8 mouse cellular contexts compared by ENCODE assay signal in the genomic region with DNA sequence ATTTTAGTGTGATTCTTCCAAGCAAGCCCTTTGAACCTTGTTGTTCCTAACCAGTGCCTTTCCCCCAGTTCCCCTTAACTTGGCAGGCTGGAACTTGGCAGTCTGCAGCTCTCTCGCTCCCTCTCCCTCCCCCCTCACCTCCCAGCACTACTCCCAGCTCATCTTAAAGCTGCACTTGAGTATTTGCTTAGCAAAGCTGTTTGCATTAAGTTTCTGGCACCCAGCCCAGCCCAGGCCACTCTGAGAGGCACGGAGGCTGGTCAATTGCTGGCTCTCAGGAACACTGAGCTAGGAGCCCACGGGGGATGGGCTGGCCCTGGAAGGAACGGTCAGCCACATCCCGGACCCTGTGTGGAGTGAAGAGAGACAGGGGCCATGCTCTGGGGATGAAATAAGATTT.
DNase-seq lines count a peak whose midpoint lies in the region; ATAC-seq lines count a peak whose summit lies in the region.

No protein-coding gene starts in this region.

- H3K27ac ChIP-seq in midbrain, embryonic 11.5 days (ENCODE audit: low read depth, low read length): no peak overlapping the region
- no peak overlapping the region for H3K27ac ChIP-seq in midbrain, embryonic 10.5 days (replicated peaks)
- H3K27ac ChIP-seq in embryonic facial prominence, embryonic 11.5 days (replicated peaks; ENCODE audit: low read depth, low read length): no peak overlapping the region
- H3K27ac ChIP-seq in limb, embryonic 10.5 days: 0 out of 2 replicates have a peak overlapping the region, but pooled peaks have one; percentile 22
- H3K27ac ChIP-seq in midbrain, embryonic 12.5 days (replicated peaks): peak overlapping the region; percentile 42; the same call in 1 of the 2 replicates

- H3K9ac ChIP-seq in midbrain, embryonic 11.5 days (ENCODE audit: low read length): no peak overlapping the region
- no peak overlapping the region for H3K9ac ChIP-seq in embryonic facial prominence, embryonic 11.5 days (replicated peaks; ENCODE audit: low read length)
- H3K9ac ChIP-seq in midbrain, embryonic 12.5 days (replicated peaks): no peak overlapping the region

- intact Hi-C loops in heart, postnatal 10 days (cut with DNase I): no loop called here

- no peak for DNase-seq in midbrain, embryonic 11.5 days (ENCODE audit: low spot score, missing footprints)
- DNase-seq in midbrain, embryonic 10.5 days (ENCODE audit: low spot score): no peak
- DNase-seq in embryonic facial prominence, embryonic 11.5 days (ENCODE audit: low spot score): peak; percentile 65
- peak; percentile 63 to 67 for DNase-seq in heart, postnatal 10 days
- no peak for DNase-seq in limb, embryonic 10.5 days (ENCODE audit: low spot score)
- DNase-seq in urinary bladder, postnatal 4 days (ENCODE audit: low spot score in 2 of 2): peak; percentile 77 to 85

- no peaks in the 10 kb centered on the region for H3K36me3 ChIP-seq in midbrain, embryonic 11.5 days (ENCODE audit: control insufficient read depth, insufficient read depth, low read length)
- H3K36me3 ChIP-seq in midbrain, embryonic 10.5 days: peaks cover 9% of the 10 kb centered on the region; the same call in 1 of the 2 replicates
- no peaks in the 10 kb centered on the region for H3K36me3 ChIP-seq in embryonic facial prominence, embryonic 11.5 days (replicated peaks; ENCODE audit: control insufficient read depth, insufficient read depth, low read depth, low read length)
- no peaks in the 10 kb centered on the region for H3K36me3 ChIP-seq in limb, embryonic 10.5 days
- peaks cover 11% of the 10 kb centered on the region for H3K36me3 ChIP-seq in midbrain, embryonic 12.5 days

- no peaks in the 10 kb centered on the region for H3K27me3 ChIP-seq in midbrain, embryonic 11.5 days (ENCODE audit: control insufficient read depth, insufficient read depth, low read length)
- no peaks in the 10 kb centered on the region for H3K27me3 ChIP-seq in midbrain, embryonic 10.5 days (ENCODE audit: low read depth, poor library complexity, severe bottlenecking)
- no peaks in the 10 kb centered on the region for H3K27me3 ChIP-seq in embryonic facial prominence, embryonic 11.5 days (ENCODE audit: control insufficient read depth, insufficient read depth, low read length)
- no peaks in the 10 kb centered on the region for H3K27me3 ChIP-seq in limb, embryonic 10.5 days (ENCODE audit: low read depth, poor library complexity, severe bottlenecking)
- no peaks in the 10 kb centered on the region for H3K27me3 ChIP-seq in midbrain, embryonic 12.5 days

- peak; percentile 58; the same call in 1 of the 2 replicates for ATAC-seq in midbrain, embryonic 11.5 days (ENCODE audit: low FRiP score)
- ATAC-seq in embryonic facial prominence, embryonic 11.5 days (replicated peaks; ENCODE audit: insufficient number of reproducible peaks, low FRiP score, low TSS enrichment, low read depth): 0 out of 2 replicates have a peak, but pooled peaks have one; percentile 44
- ATAC-seq in midbrain, embryonic 12.5 days (ENCODE audit: low FRiP score, low read depth): no peak; the same call in 1 of the 2 replicates
- no peak for ATAC-seq in megakaryocyte progenitor cell, adult 5-6 weeks (replicated peaks; ENCODE audit: poor library complexity)

- no peaks in the 10 kb centered on the region for H3K9me3 ChIP-seq in midbrain, embryonic 11.5 days (ENCODE audit: control insufficient read depth, low read length)
- no peaks in the 10 kb centered on the region for H3K9me3 ChIP-seq in midbrain, embryonic 10.5 days (replicated peaks)
- no peaks in the 10 kb centered on the region for H3K9me3 ChIP-seq in embryonic facial prominence, embryonic 11.5 days (replicated peaks; ENCODE audit: control insufficient read depth, low read length)
- H3K9me3 ChIP-seq in limb, embryonic 10.5 days (replicated peaks): no peaks in the 10 kb centered on the region
- H3K9me3 ChIP-seq in midbrain, embryonic 12.5 days: no peaks in the 10 kb centered on the region

- no peaks in the 10 kb centered on the region; the same call in 1 of the 2 replicates for H3K4me1 ChIP-seq in midbrain, embryonic 11.5 days (ENCODE audit: control insufficient read depth, insufficient read depth, low read length)
- H3K4me1 ChIP-seq in midbrain, embryonic 10.5 days: peaks cover 26% of the 10 kb centered on the region
- no peaks in the 10 kb centered on the region for H3K4me1 ChIP-seq in embryonic facial prominence, embryonic 11.5 days (ENCODE audit: control insufficient read depth, insufficient read depth, low read length)
- H3K4me1 ChIP-seq in limb, embryonic 10.5 days: peaks cover 16% of the 10 kb centered on the region
- H3K4me1 ChIP-seq in midbrain, embryonic 12.5 days: peaks cover 12% of the 10 kb centered on the region

- no peak overlapping the region for H3K4me3 ChIP-seq in midbrain, embryonic 11.5 days (ENCODE audit: low read depth, low read length)
- no peak overlapping the region for H3K4me3 ChIP-seq in midbrain, embryonic 10.5 days
- no peak overlapping the region for H3K4me3 ChIP-seq in embryonic facial prominence, embryonic 11.5 days (ENCODE audit: low read depth, low read length)
- H3K4me3 ChIP-seq in limb, embryonic 10.5 days: no peak overlapping the region
- no peak overlapping the region for H3K4me3 ChIP-seq in midbrain, embryonic 12.5 days

- 61% methylated on average over 5 of the region's 5 CpGs for WGBS in midbrain, embryonic 11.5 days
- WGBS in midbrain, embryonic 10.5 days: 63% methylated on average over 5 of the region's 5 CpGs
- WGBS in embryonic facial prominence, embryonic 11.5 days: 48% methylated on average over 5 of the region's 5 CpGs
- WGBS in limb, embryonic 10.5 days: 66% methylated on average over 5 of the region's 5 CpGs
- 43% methylated on average over 5 of the region's 5 CpGs for WGBS in midbrain, embryonic 12.5 days

- H3K4me2 ChIP-seq in midbrain, embryonic 11.5 days: no peak overlapping the region
- H3K4me2 ChIP-seq in embryonic facial prominence, embryonic 11.5 days (ENCODE audit: low read depth, low read length): no peak overlapping the region
- no peak overlapping the region for H3K4me2 ChIP-seq in midbrain, embryonic 12.5 days (replicated peaks)

Comparison
In these comparisons a context has a peak if more than half of its experiments do, and no peak if none do; other contexts are left out.
1. ATAC-seq: peak in midbrain, embryonic 11.5 days (single experiment) and embryonic facial prominence, embryonic 11.5 days (single experiment); none in midbrain, embryonic 12.5 days (single experiment) and megakaryocyte progenitor cell, adult 5-6 weeks (single experiment).
2. H3K27ac ChIP-seq: peak in limb, embryonic 10.5 days (single experiment) and midbrain, embryonic 12.5 days (single experiment); none in midbrain, embryonic 11.5 days (single experiment), midbrain, embryonic 10.5 days (single experiment) and embryonic facial prominence, embryonic 11.5 days (single experiment).
3. DNase-seq: peak in embryonic facial prominence, embryonic 11.5 days (single experiment), heart, postnatal 10 days (2 of 2) and urinary bladder, postnatal 4 days (2 of 2); none in midbrain, embryonic 11.5 days (single experiment), midbrain, embryonic 10.5 days (single experiment) and limb, embryonic 10.5 days (single experiment).